Mouse (Mus musculus): ENCODE measurements around the gene Lsamp. TPM values are rescaled to one million over a fixed set of nuclear protein-coding genes. Genes with fewer than 3 reads are reported as not detected.

Gene Lsamp
- total RNA-seq, 2 experiments from 2014 or later = 430 to 462 TPM

DNA sequence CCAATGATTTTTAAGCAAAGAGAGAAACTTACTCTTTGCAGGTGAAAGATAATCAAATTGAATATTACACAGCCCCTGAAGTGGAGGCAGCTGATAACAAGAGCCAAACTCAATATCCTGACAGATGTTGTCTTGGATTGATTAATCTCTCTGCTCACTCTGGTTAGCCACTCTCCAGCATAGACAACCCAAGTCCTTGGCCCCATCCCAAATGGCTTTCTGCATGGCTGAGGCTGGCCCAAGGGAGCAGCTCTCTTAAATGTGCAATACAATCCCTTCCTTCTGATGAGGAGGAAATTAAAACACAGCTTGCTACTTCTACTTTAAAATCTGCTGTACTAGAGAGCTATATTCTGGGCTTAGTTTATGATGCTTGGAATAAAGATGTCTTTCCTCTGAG, 1572.9 kb downstream of the Lsamp start:
- DNase-seq = no peak

DNA sequence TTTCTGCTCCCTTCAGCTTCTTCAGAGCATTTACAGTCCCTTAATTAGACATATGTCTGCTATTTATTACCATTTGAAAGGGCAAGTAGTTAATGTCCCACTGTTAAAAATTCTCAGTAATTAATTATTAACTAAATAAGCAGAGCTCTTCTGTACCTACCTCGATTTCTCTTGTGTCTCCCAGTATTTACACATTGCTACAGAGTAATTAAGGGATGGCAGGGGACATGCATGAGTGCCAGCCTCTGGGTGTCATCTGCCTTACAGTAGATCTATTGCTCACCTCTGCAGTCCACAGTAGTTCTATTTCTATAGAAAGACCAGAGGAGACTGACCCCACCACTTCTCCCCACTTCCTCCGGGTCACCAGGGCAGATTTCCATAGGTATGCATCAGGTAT, 1581.1 kb downstream of the Lsamp start:
- DNase-seq = no peak

DNA sequence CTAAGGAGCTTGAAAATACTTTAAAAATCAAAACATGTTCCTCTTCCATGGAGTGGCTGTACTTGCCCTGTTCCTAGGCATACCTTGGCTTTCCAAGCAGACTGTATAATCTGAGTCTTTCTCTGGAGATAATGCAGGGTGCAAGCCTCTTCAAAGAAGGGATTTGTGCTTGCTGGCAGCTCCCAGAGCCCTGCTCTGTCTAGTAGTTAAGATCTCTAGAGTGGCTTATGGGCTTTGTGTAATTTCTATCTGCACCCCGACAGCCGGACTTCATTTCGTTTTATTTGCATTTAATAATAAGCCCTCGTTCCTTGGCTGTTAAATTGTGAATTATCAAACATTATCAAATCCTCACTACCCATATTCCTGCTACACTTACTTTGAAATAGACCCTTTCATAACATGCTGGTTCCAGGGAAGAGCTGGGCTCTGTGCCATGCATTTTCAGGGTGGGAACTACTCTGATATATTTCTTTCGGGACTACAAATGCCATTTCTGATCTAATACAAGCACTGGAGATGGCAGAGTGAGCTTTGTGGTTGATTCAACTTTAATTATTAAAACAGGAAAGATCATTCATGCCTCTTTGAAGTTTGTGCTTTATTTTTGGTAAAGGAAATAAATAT, 1604.6 kb downstream of the Lsamp start:
- no peak for DNase-seq

DNA sequence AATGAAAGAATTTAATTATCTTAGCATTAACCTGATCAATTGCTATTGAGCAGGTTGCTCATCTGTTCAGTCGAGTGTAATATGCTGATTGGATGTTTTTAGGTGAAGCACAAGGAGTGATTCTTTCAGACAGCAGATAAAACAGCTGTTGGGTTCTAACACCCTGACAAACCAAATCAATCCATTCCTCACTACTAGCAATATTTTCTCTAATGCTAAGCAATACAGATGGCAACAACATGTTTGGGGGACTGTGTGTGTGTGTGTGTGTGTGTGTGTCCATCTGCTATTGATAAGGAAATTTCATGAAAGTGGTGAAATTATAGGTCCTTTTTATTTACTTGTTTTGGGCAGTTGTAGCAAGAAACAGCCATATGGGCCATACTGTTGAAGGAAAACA, 1628.1 kb downstream of the Lsamp start:
- DNase-seq = no peak

DNA sequence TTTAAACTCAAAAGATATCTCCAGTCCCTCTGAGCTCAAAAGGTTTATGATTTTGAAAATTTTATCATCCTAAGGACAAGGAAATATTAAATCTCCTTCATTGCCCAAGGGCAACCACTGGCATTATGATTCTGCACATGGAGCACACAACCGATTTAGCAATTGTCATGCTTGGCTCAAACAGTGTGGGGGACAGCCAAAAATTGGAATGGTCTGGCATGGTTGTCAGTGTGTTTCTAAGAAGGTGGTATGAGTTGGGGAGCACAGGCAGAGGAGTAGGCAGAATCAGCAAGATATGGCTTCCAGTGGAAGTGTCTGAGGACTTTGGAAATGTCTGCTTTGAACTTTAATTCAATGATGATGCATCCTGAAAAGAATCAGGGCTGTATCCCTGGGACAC, 1639.7 kb downstream of the Lsamp start:
- no peak for DNase-seq

DNA sequence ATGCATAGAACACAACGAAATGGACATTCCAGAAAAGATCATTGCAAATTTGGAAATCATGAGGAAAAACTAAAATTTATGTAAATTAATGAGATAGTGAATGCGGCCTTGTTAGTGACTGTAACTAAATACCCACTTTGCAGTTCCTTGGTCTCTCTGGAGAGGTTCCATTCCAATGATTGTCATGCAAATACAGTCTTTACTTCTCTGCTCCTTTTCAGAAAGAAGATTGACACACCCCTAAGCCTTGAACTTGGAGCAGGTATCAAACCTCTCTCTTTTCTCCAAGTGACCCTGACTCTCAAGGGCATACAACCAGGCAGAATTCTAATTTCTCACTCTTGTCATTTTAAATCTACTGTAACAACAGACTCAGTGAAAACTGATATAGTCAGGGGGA, 1649.7 kb downstream of the Lsamp start:
- no peak for DNase-seq

DNA sequence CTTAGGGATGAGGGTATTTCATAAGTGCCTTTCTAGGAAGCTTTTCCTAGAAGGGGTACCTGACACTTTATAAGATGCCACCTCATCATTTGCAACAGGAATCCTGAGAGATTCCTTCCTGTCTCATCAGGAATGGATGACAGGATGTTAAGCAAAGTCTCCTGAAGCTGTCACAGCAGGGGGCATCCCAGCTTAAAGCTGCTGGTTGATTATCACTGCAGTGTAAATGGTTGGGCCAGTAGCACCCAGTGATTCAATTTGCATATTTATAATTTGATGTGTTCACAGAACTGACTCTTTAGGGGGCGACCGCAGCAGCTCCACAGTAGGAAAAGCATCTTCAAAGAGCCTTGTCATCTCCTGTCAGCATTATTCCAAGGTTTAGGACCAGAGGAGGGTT, 1656.7 kb downstream of the Lsamp start:
- no peak for DNase-seq

DNA sequence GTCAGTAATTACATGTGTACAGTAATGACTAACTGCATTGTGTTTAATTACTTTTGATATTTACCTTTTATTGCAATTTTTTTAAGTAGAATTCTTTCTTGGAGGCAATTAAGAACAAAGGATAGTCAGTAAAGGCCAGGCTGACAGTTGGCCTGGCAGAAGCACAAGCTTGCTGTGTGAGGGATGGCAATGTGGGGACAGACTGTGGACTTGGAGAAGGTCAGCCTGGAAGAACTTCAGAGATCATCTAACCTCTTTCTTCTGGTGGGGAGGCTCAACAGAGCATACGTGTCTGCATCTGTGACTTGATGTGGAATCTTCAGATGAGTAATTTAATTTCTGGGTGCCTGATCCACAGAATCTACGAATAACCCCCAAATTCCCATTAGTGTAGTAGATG, 1669.1 kb downstream of the Lsamp start:
- DNase-seq = no peak

DNA sequence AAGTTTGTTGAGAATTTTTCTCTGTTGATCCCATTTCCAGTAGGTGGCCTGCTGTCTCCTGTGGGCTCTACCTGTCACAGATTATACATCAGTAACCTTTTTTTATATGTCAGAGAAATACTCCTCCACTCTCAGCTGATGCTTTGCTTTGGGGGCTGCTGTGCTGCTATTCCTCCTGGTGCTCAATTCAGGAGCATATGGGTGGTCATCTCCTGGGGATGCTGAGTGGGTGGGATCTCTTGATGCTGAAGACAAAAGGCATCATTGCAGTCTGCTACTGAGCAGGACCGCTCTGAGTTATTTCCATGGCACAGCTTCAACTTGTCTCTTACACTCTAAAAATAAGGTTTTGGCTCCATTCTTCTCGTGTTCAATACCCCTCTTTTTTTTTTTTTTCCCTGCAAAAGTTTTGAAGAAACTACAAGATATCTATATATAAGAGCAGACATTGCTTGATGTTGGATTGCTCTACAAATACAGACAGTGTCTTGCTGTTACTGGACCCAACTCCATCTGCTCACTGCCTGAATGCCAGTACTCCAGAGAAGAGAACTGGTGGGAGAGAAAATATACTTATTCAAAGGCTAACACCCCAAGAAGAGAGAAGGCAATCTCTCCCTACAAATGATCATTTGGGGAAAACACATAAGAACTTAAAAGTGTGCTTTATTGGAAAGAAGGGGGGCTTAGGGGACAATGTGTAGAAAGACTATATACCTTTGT, 1690.3 kb downstream of the Lsamp start:
- DNase-seq = no peak

DNA sequence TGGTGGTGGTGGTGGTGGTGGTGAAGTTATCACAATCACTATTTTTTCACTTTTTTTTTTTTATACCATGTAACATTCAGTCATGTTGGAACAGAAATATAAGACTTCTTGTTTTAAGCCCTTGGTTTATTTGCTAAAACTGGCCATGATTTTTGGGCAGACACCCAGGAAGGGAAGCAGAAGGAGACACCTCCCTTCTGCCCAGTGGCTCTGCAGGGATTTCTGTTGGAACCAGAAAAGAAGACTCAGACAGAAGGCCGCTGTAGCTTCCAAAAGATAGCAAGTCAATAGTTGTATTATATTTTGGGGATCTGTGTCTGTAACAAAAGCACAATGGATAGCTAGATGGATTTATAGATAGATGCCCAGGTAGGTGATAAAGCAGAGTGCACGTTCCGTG, 1691.6 kb downstream of the Lsamp start:
- DNase-seq = no peak

DNA sequence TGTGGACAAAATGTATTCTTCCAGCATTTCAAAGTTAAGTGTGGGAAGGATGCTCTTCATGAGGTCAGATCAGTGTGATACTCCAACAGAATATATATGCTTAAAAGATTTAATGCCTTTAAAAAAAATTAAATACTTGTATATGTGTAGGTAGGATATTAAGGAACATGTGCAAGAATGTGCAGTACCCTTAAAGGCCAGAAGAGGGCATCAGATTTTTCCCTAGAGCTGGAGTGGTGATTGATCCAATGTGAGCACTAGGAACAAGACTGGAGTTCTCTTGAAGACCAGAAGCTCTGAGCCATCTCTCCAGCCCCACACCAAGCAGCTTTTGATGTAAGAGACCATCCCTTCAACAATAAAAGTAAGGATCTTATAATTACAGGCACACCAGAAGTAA, 1708.3 kb downstream of the Lsamp start:
- DNase-seq = no peak

DNA sequence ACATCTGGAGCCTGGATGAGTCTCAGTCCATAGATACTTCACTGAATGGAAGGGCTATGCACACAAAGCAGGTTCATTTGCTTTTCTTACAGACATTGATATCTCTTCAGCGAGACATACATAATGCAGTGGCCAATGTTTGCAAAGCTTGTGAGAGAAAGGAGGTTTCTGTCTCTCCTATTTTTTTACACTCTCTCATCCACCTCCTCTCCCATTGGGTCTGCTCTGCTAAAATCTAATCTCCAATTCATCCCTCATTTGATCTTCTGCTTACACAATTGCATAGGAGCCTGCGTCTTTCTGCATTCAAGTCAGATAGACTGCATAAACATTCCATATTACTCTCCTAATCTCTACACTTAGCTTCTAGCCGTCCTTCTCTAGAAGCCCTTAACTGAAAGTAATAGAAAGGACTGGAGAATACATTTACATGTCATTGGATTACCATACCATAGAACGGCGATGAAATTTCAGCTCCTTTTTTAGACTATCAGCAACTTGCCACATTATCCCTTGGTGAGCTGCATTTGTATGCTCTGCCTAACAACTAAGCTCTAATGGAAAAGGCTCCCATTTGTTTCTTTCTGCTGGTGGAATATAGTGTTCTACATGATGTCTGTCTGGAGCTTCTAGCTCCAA, 1717.7 kb downstream of the Lsamp start:
- DNase-seq = no peak

DNA sequence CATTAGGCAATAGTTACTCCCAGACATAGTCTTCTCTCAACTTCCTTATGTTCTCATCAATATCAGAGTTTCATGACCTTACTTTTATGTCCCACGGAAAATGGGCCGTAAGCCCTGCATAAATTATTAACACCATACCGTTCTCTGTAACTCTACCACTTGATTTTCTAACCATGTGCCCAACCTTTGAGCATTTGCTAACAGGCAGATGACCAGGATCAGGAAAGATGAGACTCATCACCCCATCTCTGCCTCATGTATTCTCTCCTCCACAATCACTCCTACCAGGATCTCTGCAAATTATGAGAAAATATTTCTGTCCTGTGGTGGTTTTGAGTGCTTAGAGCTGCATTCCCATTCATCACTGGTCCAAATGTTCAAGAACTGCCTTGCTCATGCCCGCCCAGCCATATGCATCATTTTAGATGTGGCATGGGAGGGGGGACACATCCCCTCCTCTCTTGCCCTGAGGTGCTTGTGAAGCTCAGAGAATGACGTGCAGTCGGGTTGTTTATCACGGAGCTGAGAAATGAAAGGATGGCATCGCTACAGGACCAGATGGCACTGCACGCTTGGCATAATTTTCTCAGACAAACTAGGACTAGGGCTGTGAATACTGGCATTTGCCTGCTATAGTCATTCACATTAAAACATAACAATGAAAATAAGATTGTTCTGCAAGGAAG, 1744.9 kb downstream of the Lsamp start:
- peak; percentile 78 to 82 for DNase-seq

DNA sequence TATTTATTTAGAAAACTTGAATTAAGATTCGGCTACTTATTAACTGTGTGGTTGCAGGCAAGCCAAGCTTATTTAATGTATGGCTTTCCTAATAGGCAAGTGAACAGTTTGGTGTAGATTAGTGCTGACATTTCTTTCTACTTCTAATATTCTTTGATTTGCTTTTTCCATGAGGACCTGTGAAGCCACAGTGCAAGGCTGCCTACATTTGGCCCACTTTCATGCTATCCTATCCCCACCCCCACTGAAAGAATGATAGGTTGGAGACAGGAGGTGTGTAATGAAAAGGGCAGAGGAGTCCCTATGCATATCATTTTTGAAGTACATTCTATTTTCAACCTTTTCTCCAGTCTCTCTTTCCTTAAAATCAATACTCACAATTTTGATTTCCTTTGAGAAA, 1745.8 kb downstream of the Lsamp start:
- no peak for DNase-seq

DNA sequence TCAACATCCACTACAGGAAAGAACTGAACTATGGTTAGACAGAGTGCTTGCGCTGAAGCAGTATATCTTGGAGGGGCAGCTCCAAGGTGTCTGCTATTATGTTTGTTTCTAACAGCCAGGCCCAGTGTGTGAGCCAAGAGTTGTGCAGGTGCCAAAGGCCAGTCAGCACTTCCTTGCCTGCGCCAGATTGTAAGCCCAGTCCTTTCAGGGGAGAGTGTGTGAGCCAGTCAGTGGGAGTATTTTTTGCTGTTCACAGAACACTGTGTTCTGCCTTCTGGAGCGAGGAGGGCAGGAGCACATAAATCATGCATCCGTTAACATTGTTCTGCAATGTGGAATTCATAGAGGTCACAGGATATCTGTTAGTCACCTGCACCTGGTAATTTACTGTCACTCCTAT, 1760.9 kb downstream of the Lsamp start:
- DNase-seq = peak; percentile 40 to 49

DNA sequence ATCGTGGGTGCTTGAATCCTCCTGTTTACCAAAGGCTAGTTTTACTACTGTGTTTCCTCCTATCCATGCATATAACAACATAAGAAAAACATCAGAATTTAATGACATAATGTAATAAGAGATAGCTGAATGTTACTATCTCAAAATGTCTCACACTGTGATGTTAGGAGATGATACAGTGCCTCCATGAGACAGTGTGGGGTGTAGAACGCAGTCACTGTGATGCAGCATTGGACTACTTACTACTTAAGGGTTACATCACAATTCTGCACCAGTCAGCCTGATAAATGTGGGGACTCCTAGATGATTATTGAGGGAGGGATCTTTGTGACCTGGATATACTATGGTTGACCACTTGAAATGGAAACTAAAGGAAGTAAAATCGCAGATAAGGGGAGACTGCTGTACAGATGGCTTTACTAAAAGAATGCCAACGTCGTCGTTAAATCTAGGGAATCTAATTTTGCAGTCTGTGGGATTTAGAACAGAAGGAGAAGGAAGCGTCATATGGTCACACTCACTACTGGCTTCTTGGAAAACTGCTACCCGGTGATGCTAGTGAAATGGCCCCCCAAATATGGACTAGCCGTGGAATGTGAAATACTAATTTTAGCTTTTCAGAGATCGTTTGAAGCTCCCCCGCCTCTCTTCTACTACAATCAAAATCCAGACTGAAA, 1762.2 kb downstream of the Lsamp start:
- no peak for DNase-seq

DNA sequence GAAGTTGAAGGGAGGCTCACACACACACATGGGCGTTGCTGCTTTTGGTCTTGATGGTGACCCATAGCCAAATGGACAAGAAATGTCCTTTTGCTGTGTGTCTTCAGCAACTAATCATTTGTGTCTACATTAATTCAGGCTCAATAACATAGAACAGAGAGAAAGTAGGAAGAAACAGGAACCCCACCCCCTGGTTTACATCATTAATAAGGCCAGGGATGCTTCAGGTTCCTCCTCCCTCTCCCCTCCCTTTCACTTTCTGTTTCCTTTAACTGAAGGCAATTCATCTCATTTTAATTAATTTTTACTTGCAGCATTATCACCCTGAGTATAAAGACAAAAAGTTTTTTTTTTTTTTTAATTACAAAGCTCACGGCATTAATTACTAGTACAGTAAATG, 1763.7 kb downstream of the Lsamp start:
- no peak for DNase-seq

DNA sequence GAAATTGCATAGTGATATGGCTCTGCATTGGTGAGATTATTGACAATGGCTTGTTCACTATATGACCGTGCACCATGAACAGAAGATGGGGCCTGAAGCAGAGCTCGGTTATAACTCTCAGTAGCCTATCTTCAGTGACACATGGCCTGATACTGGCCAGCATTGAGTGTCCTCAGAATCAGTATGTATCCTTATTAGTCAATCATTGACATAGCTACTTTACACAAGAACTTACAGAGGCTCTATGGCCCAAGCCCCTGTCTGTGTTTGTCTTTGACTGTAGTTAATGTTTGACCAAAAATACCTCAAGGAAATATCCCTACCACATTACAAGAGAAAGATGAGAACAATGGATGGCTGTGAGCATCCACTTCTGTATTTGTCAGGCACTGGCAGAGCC, 1764.6 kb downstream of the Lsamp start:
- no peak for DNase-seq

DNA sequence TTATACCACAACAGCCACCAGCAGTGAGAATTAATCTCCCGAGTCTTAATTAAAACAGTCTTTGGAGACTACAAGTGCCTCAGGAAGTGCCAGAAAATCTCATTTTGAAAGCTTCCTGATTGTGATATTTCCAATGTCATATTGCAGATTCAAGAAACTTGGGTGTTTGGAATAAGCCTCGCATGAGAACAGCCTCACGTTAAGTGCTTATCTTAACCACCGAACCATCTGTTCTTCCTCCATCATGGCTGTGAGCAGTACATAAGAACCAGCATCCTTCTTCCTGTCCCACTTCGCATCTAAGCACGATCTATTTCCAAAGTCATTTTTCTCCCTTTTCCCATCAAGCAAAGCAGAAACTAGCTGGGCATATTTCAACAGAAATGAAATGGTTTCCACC, 1780.1 kb downstream of the Lsamp start:
- DNase-seq = no peak

DNA sequence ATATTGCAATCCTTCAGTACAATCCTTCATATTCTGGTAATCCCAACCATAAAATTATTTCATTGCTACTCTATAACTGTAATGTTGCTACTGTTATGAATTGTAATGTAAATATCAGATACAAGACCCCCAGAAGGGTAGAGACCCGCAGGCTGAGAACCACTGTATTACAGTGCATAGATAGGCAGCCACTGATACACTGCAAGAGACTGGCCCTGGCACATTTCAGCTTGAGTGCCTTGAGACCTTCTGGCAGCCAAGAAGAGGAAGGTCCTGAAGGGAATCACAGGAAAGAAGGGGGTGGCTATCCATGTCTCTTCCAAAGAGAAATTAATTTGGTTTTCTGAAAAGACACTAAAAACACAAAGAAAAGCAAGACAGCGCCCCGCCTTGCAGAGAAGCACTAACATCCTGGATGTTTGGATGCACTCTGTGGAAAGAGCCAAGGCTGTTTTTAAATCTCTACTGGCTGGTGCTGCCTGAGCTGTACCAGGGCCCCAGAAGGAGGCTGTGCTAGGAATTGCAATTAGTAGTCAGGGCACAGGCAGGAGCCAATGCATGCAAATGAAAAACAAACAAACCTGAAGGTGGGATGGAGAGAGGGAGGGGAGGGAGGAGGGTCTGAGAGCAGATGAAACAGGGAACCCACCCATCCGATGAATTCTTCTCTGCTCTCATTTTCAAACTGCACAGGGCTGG, 1787.4 kb downstream of the Lsamp start:
- DNase-seq = peak in 1 of 2 experiments; percentile 6

DNA sequence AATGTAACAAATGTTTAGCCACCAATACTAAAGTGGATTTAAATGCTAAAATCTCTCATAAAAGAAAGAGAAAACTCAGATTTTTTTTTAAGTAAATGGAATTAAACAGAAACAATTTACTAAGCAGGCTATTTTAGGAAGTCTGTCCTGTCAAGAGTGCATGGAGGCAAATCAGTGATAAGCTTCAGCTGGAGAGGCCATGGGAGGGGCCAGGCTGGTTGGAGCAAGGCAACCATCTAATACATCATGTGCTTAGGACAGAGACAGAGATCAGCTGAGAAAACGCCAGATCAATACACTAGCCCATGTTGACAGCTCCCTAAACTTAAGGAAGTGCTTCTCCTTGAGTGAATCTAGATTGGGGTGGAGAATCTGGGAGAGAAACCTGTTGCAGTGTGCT, 1793.4 kb downstream of the Lsamp start:
- DNase-seq = no peak

DNA sequence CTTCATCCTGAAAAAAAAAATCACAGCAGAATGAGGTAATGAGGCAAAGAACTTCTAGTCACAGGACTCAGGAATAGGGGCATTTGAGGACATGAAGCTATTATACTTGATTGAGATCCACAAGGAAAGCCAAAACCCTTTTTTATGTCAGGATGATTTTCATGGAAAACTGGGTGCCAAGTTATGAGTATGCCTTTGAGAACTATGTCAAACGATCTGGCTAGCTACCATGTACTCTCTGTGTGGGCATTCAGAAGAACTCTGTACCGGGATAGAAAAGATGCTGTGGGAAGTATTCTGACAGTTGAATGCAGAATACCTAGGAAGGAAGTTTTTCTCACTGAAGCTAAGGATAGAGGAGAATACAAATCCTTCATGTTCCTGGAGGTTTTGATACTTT, 1801.4 kb downstream of the Lsamp start:
- DNase-seq = no peak
